Mouse (Mus musculus) testis, adult 2 months (tissue): ENCODE measurements around the gene Cfap54.

ENCODE experiments used
- CTCF ChIP-seq: fragments of 200-500 bp; IDR thresholded peaks from 2 replicates; pipeline ENCODE4 v1.5.1; 2012; ENCODE audit warnings: low read depth, mild to moderate bottlenecking, inconsistent platforms, low read length, moderate library complexity; ENCODE audit not compliant: control insufficient read depth, insufficient read depth, insufficient replicate concordance
- POLR2A ChIP-seq: fragments of 200-500 bp; IDR thresholded peaks from 2 replicates; pipeline ENCODE4 v1.6.1; 2012; ENCODE audit warnings: low read depth, mild to moderate bottlenecking, inconsistent platforms, low read length, moderate library complexity; ENCODE audit not compliant: control insufficient read depth

- no peak for TF ChIP-seq CTCF
- no peak for TF ChIP-seq POLR2A
Observed at GRCm38 (mm10) chr10:92888466-92888865, 193.0 kb downstream of the Cfap54 start.
